Mouse (Mus musculus) gastrocnemius, postnatal 10 days (tissue): ENCODE data around the gene Lrsam1. TPM values are rescaled to one million over a fixed set of nuclear protein-coding genes. Genes with fewer than 3 reads are reported as not detected.

Experiments used
- DNase-seq: peaks from one replicate; pipeline ENCODE4 v3.0.0; 2021; ENCODE audit warnings: mixed read lengths
- total RNA-seq, 2 experiments: library from RNA; stranded (reverse); gene quantifications; 2 replicates each; pipeline ENCODE4 v1.2.3; 2021

Gene Lrsam1
- total RNA-seq, 2 experiments from 2014 or later = 9.9 to 12.9 TPM

GRCm38 (mm10) chr2:32894097-32894496, 67.3 kb downstream of the Lrsam1 start:
- no peak for DNase-seq

DNA sequence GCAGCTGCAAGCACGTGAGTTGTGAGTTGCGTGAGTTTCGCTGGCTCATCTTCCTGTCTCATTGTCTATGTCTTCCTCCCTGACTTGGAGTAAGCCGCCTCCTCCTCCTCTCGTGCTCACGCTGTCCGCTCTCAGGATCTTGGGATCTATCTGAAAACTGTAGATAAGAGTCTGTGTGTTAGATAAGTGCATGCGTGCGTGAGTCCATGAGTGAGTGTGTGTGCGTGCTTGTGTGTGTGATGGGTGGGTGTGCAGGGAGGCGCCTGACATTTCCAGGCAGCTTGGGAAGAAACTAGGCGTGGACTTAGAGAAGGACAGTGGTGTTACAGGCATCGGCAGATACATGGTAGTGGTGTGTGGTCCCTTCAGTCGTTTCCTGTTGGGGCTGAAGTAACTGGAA, 68.9 kb downstream of the Lrsam1 start:
- DNase-seq = no peak

DNA sequence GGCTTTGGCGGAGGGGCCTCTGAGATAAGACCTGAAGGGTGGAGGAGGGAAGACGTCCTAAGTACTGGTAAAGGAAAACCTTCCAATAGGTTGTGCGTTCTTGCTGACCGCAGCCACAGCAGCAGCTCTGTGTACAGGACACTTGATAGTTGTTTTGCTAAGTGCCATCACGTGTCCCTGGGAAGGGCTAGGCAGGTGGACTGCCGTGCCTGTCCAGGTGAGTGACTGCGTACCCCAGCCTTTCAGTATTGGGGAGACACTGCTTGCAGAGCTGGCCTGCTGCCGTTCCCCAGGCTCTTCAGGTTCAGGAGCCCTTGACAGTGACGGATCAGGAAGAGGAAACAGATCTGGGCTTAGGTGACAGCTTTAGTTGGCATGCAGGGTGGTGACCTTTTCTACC, 70.1 kb downstream of the Lrsam1 start:
- DNase-seq = no peak

DNA sequence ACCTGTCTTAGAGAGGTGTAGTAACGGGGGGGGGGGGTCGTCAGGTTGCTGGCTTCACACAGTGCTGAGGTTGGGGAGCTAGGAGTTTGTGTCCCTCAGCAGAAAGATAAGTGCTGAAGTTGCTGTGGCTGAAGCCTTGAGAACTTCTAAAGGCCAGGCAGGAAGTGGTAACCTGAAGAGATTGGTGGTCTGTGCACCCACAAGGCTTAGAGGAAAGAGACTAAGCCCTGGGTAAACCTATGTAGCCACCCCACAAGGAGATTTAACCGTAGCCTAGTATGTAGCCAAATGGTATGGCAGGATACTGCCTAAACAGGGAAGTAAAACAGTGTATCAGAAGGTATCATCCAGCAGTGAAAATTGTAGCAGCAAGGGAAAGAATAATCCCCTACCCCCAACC, 71.1 kb downstream of the Lrsam1 start:
- no peak for DNase-seq

- DNase-seq = no peak
Observed at GRCm38 (mm10) chr2:32888551-32888950, 72.9 kb downstream of the Lrsam1 start.

DNA sequence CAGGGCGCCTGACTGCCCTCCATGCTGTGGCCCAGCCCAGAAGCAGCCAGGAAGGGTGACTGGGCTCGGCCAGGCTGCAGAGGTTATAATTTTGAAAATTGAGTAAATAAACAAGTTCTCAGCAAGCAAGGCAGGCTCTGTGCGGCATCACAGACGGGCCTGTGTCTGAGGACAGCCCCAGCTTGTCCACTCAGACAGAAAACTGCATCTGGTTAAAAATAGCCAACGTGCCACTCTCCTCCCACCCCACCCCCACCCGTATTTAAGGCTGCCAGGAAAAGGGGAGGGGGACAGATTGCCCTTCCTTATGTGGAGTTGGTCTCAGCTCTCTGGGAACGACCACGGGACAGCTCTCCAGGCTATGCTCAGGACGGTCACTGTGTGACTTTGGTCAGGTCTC, 73.4 kb downstream of the Lrsam1 start:
- no peak for DNase-seq

DNA sequence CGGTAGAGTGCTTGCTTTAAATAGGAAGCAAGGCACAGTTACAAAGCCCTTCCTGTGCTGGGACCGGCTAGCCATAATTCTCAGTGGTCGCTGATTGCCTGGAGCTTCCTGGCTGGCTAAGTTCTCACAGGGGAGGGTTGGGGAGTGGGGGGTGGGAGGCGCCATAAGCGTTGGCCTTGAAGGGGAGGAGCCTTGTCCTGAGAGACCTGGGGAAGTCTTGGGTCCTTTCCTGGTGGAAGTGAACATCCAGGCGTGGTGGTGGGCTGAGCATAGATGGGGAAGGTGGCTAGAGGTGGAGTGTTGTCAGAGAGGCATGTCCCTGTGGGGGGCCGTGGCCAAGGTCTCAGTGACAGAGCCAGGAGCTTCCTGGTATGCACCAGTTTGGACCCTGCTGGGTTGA, 76.7 kb downstream of the Lrsam1 start:
- no peak for DNase-seq

GRCm38 (mm10) chr2:32882283-32883043, 79.0 kb downstream of the Lrsam1 start:
- DNase-seq = no peak

- DNase-seq = peak; percentile 81
Observed at GRCm38 (mm10) chr2:32881723-32882122, 79.7 kb downstream of the Lrsam1 start.

- DNase-seq = no peak
Observed at GRCm38 (mm10) chr2:32881054-32881453, 80.4 kb downstream of the Lrsam1 start.

GRCm38 (mm10) chr2:32879593-32879992, 81.8 kb downstream of the Lrsam1 start:
- no peak for DNase-seq

DNA sequence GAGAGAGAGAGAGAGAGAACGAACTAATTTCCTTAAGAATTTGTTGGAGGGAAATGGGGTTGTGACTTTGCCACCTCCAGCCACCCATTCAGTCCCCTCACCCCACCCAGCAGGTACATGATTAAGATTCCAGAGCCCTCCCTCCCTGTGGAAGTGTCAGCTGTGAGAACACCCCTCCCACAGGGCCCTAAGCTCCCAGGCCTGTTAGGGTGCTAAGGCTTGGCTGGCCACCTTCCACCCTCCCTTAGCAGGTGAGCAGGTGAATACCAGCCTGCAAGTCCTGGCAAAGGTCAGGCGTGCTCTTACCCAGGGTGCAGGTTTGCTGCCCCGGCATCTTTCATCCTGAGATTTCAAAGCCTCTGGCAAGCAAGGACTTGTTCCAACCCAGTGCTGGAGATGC, 83.0 kb downstream of the Lrsam1 start:
- DNase-seq = no peak

DNA sequence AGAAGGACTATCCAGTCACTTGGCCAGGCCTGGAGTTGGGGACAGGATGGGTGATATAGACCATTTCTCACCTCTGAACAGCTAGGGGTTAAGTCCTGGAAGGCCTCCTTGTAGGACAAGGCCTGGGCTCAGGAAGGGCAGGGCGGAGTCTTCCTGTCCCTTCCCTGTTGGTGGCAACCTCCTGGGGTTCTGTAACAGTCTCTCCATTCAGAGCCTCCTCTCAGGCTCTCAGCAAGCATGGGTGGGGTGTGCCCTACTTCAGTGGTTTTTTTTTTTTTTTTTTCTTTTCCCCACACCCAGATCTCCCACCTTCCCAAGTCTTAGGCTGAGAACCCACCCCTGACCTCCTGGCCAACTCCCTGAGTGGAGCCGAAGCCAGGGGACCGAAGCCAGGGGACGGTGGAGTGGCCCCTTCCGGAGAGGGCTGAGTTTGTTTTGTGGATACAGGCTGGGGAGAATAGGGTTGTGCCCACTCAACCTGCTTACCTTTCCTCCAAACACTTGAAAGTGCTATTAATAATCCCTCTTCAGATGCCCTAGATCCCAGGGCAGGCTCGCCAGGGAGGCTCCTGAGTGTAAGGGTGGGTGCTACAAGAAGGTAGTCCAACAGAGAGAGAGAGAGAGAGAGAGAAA, 83.5 kb downstream of the Lrsam1 start:
- no peak for DNase-seq

DNA sequence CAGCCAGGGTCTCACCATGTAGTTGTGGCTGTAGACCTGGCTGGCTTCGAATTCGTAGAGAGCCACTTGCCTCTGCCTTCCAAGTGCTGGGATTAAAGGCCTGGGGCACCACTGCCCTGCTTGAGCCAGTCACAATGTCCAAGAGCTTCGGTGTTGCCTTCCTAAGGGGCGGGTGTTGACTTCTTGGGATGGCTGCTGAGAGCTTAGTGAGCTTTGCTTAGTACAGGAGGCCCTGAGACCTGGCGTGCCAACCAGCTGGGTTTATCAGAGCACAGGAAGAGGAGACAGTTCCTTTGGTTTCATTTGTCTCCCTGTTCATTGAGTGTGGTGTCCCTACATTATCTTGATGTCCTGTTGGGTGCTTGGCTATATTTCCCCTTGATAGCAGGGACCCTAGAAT, 84.1 kb downstream of the Lrsam1 start:
- no peak for DNase-seq

DNA sequence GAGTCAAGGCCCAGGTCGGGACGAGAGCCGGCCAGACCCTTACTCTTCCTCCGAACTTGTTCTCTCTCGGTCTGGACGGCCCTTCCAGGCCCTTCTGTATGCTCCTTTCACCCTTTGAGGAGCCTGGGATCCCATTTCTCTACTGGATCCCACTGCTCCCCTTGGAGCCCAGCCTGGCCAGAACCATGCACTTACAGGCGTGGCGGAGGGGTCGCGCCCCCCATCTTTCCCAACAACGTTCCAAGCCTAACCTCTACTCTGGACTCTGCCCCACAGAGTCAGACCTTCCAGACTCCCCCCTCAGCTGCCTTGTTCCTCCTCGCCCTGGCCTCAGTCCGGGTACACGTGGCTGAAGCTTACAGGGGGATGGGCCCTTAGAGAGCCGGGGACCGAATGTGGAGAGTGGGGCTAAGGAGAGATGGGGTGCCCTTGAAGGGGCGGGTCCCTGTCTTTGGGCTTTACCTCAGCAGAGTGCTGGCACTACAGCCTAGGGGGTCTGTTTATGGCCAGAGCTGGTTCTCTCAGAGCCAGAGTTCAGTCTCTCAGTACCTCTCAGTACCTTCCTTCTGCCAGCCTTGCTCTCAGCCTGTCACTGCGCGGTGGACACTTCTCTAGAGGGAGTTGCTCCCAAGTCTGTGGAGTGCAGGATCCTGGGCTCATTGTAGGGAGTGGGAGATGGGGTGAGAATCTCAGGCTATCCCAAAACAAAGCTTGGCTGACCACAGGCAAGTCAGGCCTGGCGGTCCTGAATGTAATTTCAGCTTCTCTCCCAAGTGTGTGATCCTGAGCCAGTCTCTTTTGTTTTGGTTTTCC, 84.7 kb downstream of the Lrsam1 start:
- no peak for DNase-seq

DNA sequence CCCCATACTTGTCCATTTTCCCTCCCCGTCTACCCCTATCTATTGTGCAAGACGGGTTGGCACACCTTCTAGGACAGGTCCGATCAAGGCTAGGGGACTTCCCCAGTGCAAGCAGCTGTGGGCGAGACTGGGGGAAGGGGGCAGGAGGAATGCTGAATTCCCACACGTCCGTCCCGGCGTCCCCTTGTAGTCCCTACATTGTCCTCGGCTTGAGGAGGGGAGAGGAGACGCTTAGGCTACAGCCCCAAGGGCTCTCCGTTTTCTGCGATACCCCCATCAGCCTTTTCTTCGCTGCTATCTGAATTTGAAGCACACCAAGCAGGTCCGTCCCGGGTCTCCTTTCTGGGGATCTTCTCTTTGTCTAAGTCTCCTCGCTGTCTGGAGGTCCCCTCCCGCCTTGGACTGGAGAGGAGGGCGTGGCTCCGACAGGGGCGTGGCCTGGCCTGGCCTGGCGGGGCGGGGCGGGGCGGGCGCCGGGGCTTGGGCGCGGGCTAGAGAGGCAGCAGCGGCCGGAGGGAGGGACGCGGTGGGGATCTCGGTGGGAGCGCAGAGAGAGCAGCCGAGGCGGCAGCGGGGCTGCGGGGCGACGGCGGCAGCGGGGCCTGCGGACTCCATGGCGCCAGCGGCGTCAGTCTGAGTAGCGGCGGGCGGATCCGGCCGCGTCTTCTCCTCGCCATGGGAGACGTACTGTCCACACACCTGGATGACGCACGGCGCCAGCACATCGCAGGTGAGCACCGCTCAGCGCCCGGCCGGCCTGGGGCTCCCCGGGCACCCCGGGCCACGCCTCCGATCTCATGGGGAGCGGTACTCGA, 85.5 kb downstream of the Lrsam1 start, which contains the start of gene Fam129b:
Gene Fam129b, plus strand, starts transcription at position 440 of the 815 bp plus-strand sequence.
- DNase-seq = peak; percentile 89

Other genes with a start within 250 kb of the Lrsam1 start
- gene Cdk9, start 248.5 kb downstream of the Lrsam1 start, total RNA-seq = 10 to 100 TPM; 29.5 to 35.2 TPM
- 10 to 100 TPM; 13.2 to 16.6 TPM for gene Sh2d3c, start 240.6 kb downstream of the Lrsam1 start, total RNA-seq
- gene 6330409D20Rik, start 220.6 kb downstream of the Lrsam1 start, total RNA-seq = not detected
- gene Tor2a, start 204.4 kb downstream of the Lrsam1 start, total RNA-seq = 10 to 100 TPM; 12.7 to 13.7 TPM
- under 1 TPM in 1 of 2 experiments, not detected in 1; 0.11 TPM for gene Ttc16, start 186.0 kb downstream of the Lrsam1 start, total RNA-seq
- 1 to 10 TPM; 2.3 to 2.7 TPM for gene Ptrh1, start 185.8 kb downstream of the Lrsam1 start, total RNA-seq
- not detected for gene Cfap157, start 177.2 kb downstream of the Lrsam1 start, total RNA-seq
- 10 to 100 TPM; 10.5 to 18.5 TPM for gene Stxbp1, start 114.4 kb downstream of the Lrsam1 start, total RNA-seq
- gene Fam129b, start 85.5 kb downstream of the Lrsam1 start, total RNA-seq = 10 to 100 TPM; 16.5 to 22.5 TPM
- gene Rpl12, start 55 bp downstream of the Lrsam1 start, total RNA-seq = 100 to 1,000 TPM; 156 to 177 TPM
- gene Slc2a8, start 20.5 kb upstream of the Lrsam1 start, total RNA-seq = 1 to 10 TPM; 7.2 to 7.6 TPM
- 1 to 10 TPM; 3.1 to 4.7 TPM for gene Garnl3, start 170.0 kb upstream of the Lrsam1 start, total RNA-seq